Mouse (Mus musculus) megakaryocyte, embryonic 14.5 days (primary cell): ENCODE data around the gene Heatr1.

Experiments
- FLI1 ChIP-seq: IDR thresholded peaks from 2 replicates; pipeline ENCODE4 v1.6.1; 2012; ENCODE audit warnings: low read length, inconsistent platforms, mixed read lengths
- GATA1 ChIP-seq: IDR thresholded peaks from 3 replicates; pipeline ENCODE4 v1.6.1; 2012; ENCODE audit warnings: mixed read lengths, low read length, inconsistent platforms, borderline replicate concordance

DNA sequence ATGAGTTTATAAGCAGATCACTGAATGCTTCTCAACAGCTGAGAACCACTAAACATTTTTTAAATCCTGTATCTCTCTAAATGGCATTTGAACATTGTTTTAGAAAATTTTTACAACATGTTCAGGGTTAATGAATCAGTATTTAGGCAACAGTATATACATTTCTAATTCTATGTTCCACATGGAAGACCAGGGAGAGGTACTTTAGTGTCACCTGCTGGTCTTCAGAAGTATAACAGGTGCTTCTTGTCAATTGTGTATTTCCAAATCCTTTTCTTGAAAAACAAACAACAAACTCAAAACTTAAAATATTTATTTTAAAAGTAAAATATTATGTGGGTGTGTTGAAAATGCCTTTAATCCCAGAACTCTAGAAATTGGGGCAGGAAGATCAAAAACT is 8.5 kb upstream of the Heatr1 start:
- TF ChIP-seq GATA1 (no peak), FLI1 (no peak)
